Mouse (Mus musculus) liver, embryonic 15.5 days (tissue): Measurements from ENCODE around the gene Tmem116. TPM values are rescaled to one million over a fixed set of nuclear protein-coding genes. Genes with fewer than 3 reads are reported as not detected.
A peak's percentile ranks its signal among the peaks of the same experiment; 100 is the strongest.

ENCODE experiments used
- ATAC-seq: fragments of 200-750 bp; cut with Nextera tagmentation; 2 replicates; pipeline ENCODE4 v1.8.0; 2017; ENCODE audit warnings: moderate number of reproducible peaks, mild to moderate bottlenecking, moderate library complexity; ENCODE audit not compliant: insufficient read depth
- H3K27ac ChIP-seq: fragments of 300-500 bp; sonication (generic); replicated peaks from 2 replicates; pipeline ENCODE4 v1.5.1; 2015; ENCODE audit warnings: mild to moderate bottlenecking, inconsistent platforms
- H3K27me3 ChIP-seq: fragments of 300-500 bp; sonication (generic); 2 replicates; pipeline ENCODE4 v1.6.1; 2015; ENCODE audit warnings: mild to moderate bottlenecking, inconsistent platforms
- H3K36me3 ChIP-seq: fragments of 300-500 bp; sonication (generic); replicated peaks from 2 replicates; pipeline ENCODE4 v1.6.1; 2015; ENCODE audit warnings: moderate library complexity, mild to moderate bottlenecking, inconsistent platforms
- H3K4me1 ChIP-seq: fragments of 300-500 bp; sonication (generic); replicated peaks from 2 replicates; pipeline ENCODE4 v1.6.1; 2015; ENCODE audit warnings: inconsistent platforms
- H3K4me2 ChIP-seq: fragments of 300-500 bp; sonication (generic); 2 replicates; pipeline ENCODE4 v1.6.1; 2015; ENCODE audit warnings: moderate library complexity, mild to moderate bottlenecking, inconsistent platforms
- H3K4me3 ChIP-seq: fragments of 300-500 bp; sonication (generic); replicated peaks from 2 replicates; pipeline ENCODE4 v1.5.1; 2015; ENCODE audit warnings: mild to moderate bottlenecking, inconsistent platforms
- H3K9ac ChIP-seq: fragments of 300-500 bp; sonication (generic); 2 replicates; pipeline ENCODE4 v1.6.1; 2015; ENCODE audit warnings: moderate library complexity, mild to moderate bottlenecking, inconsistent platforms
- H3K9me3 ChIP-seq: fragments of 300-500 bp; sonication (generic); replicated peaks from 2 replicates; pipeline ENCODE4 v1.6.1; 2016; ENCODE audit warnings: inconsistent platforms
- WGBS: fragments of 180-500 bp; shearing (Covaris S2); methylation state at CpG from one replicate; pipeline ENCODE4 v1.1.7; 2015; ENCODE audit warnings: mixed read lengths; ENCODE audit not compliant: insufficient replicate concordance; 5-methylcytosine and 5-hydroxymethylcytosine counted together
- polyA plus RNA-seq: library from polyadenylated mRNA; unstranded; fragments of >200 nt; fragmentation: Nextera tagmentation; extraction: Ambion mirVana; gene quantifications from 2 replicates; pipeline ENCODE4 v1.2.1, GENCODE M21; 2015

Tmem116 gene
- polyA plus RNA-seq, 1 experiment from 2014 or later, result 0.81 TPM

GRCm38 (mm10) chr5:121537588-121537987 lies 85.9 kb downstream of the Tmem116 start:
- Histone ChIP-seq H3K27ac (no peak overlapping the region), H3K27me3 (no peaks in the 10 kb centered on the region), H3K9me3 (no peaks in the 10 kb centered on the region), H3K4me2 (no peak overlapping the region), H3K36me3 (peaks cover 76% of the 10 kb centered on the region), H3K4me3 (no peak overlapping the region), H3K4me1 (peaks cover 38% of the 10 kb centered on the region), H3K9ac (no peak overlapping the region)
- 83% methylated on average over 2 of the region's 2 CpGs for WGBS
- no peak for ATAC-seq

DNA sequence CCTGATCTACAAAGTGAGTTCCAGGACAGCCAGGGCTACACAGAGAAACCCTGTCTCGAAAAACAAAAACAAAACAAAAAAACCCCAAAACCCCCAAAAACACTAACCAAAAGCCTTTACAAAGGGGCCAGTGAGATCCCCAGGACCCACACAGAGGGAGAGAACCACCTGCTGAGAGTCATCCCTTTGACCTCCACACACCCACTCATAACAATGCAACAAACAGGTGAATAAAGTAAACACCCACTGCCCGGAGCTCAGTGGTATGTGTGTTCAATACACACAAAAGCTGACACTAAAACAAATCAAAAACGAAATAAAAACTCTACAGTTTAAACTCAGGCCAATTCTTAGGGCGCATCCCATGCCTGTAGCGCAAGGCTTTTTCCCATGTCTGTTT lies 88.4 kb downstream of the Tmem116 start:
- WGBS, result 81% methylated on average over 5 of the region's 5 CpGs
- H3K4me1 ChIP-seq, result peaks cover 54% of the 10 kb centered on the region
- ATAC-seq, result no peak
- H3K27me3 ChIP-seq, result no peaks in the 10 kb centered on the region
- no peaks in the 10 kb centered on the region for H3K9me3 ChIP-seq
- H3K4me2 ChIP-seq, result no peak overlapping the region
- H3K9ac ChIP-seq, result no peak overlapping the region
- H3K36me3 ChIP-seq, result peaks cover 53% of the 10 kb centered on the region
- no peak overlapping the region for H3K4me3 ChIP-seq
- no peak overlapping the region for H3K27ac ChIP-seq

DNA sequence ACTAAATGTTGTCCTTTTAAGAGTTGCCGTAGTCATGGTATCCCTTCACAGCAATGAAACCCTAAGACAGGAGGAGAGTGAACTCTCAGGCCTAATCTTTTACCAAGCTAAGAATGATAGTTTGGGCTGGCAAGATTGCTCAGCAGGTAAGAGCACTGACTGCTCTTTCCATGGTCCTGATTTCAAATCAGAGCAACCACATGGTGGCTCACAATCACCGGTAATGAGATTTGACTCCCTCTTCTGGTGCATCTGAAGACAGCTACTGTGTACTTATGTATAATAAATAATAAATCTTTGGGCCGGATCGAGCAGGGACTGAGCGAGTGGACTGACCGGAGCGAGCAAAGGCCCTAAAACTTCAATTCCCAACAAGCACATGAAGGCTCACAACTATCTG lies 89.5 kb downstream of the Tmem116 start:
- H3K27ac ChIP-seq, result no peak overlapping the region
- no peaks in the 10 kb centered on the region for H3K9me3 ChIP-seq
- H3K36me3 ChIP-seq, result peaks cover 42% of the 10 kb centered on the region
- no peak for ATAC-seq
- no peak overlapping the region for H3K9ac ChIP-seq
- no peaks in the 10 kb centered on the region for H3K27me3 ChIP-seq
- H3K4me3 ChIP-seq, result no peak overlapping the region
- peaks cover 45% of the 10 kb centered on the region for H3K4me1 ChIP-seq
- 76% methylated on average over 7 of the region's 7 CpGs for WGBS
- H3K4me2 ChIP-seq, result no peak overlapping the region

DNA sequence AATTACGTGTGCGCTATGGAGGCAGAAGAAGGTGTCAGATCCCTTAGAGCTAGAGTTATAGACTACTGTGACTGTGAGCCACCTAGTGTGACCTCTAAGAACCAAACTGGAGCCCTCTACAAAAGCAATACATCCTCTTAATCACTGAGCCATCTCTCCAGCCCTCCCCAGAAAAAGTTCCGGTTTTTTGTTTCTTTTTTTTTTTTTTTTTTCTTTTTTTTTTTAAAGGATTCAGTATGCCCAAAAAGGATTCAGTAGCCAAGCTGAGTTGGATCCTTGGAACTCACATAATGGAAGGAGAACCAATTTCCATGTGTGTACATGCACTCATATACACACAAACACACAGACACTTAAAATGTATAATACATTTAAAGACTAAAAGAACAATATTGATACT lies 91.7 kb downstream of the Tmem116 start:
- Histone ChIP-seq H3K4me2 (peak overlapping the region; percentile 77), H3K9me3 (no peaks in the 10 kb centered on the region), H3K27ac (no peak overlapping the region), H3K9ac (peak overlapping the region; percentile 10; the same call in 1 of the 2 replicates), H3K4me3 (0 out of 2 replicates have a peak overlapping the region, but pooled peaks have one; percentile 97), H3K27me3 (no peaks in the 10 kb centered on the region), H3K4me1 (peaks cover 53% of the 10 kb centered on the region), H3K36me3 (peaks cover 21% of the 10 kb centered on the region)
- ATAC-seq, result no peak
- 57% methylated on average over 3 of the region's 3 CpGs for WGBS

GRCm38 (mm10) chr5:121544910-121545792 lies 93.5 kb downstream of the Tmem116 start, which contains the start of the genes Adam1a and Gm42878:
Adam1a (minus strand) TSS chr5:121545482.
Gm42878 (minus strand) TSS chr5:121545482.
- H3K36me3 ChIP-seq, result peaks cover 4% of the 10 kb centered on the region
- under 1% methylated on average over 71 of the region's 97 CpGs for WGBS
- no peaks in the 10 kb centered on the region for H3K9me3 ChIP-seq
- H3K9ac ChIP-seq, result peak within 1 kb of the TSS; percentile 98
- peak; percentile 78 for ATAC-seq
- peak within 1 kb of the TSS; percentile 77 for H3K4me2 ChIP-seq
- peak within 1 kb of the TSS; percentile 97 for H3K4me3 ChIP-seq
- peak within 1 kb of the TSS; percentile 92 for H3K27ac ChIP-seq
- peaks cover 56% of the 10 kb centered on the region for H3K4me1 ChIP-seq
- no peaks in the 10 kb centered on the region for H3K27me3 ChIP-seq

DNA sequence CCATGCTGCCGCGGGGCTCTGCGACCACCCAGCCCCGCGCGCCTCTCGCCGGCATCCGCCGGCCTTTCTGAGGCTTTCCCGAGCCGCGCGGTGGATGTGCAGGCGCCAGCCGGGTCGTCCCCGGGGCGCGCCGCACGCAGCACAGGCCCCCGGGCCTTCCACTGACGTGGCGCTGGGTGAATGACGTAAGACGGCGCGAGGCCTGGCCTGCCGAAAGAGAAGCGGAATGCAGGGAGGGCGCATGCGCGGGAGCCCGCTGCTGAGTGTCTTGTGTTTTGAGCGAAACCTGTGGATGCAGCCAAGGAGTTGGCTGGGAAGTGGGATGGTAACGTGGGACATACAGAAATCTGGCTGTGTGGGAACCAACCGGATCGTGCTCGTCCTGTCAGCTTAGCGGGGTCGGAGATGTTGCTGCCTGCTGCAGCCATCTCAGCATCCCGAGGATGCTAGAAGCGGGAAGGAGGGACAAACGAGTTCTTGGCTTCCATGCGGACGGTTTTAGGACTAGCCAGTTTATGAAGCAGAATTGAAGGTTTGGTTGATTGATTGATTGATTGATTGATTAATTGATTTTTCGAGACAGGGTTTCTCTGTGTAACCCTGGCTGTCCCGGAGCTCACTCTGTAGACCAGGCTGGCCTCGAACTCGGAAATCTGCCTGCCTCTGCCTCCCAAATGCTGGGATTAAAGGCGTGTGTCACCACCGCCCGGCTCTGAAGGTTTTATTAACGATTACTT lies 94.3 kb downstream of the Tmem116 start, which contains the start of gene Mapkapk5:
Gene Mapkapk5 (minus strand): TSS at position 113 of the 737 bp plus-strand sequence.
- peak within 1 kb of the TSS; percentile 92 for H3K27ac ChIP-seq
- peak; percentile 92 for ATAC-seq
- H3K27me3 ChIP-seq, result no peaks in the 10 kb centered on the region
- 1% methylated on average over 55 of the region's 55 CpGs for WGBS
- peaks cover 56% of the 10 kb centered on the region for H3K4me1 ChIP-seq
- H3K9me3 ChIP-seq, result no peaks in the 10 kb centered on the region
- H3K36me3 ChIP-seq, result no peaks in the 10 kb centered on the region
- H3K4me2 ChIP-seq, result peak within 1 kb of the TSS; percentile 77
- peak within 1 kb of the TSS; percentile 97 for H3K4me3 ChIP-seq
- peak within 1 kb of the TSS; percentile 98 for H3K9ac ChIP-seq

- no peaks in the 10 kb centered on the region for H3K9me3 ChIP-seq
- peak overlapping the region; percentile 92 for H3K27ac ChIP-seq
- peaks cover 56% of the 10 kb centered on the region for H3K4me1 ChIP-seq
- H3K9ac ChIP-seq, result peak overlapping the region; percentile 98
- H3K27me3 ChIP-seq, result no peaks in the 10 kb centered on the region
- H3K4me2 ChIP-seq, result peak overlapping the region; percentile 77
- peak overlapping the region; percentile 97 for H3K4me3 ChIP-seq
- ATAC-seq, result peak; percentile 19; the same call in 1 of the 2 replicates
- 10% methylated on average over 6 of the region's 6 CpGs for WGBS
- no peaks in the 10 kb centered on the region for H3K36me3 ChIP-seq
Measured at GRCm38 (mm10) chr5:121546530-121546895, 94.8 kb downstream of the Tmem116 start.

DNA sequence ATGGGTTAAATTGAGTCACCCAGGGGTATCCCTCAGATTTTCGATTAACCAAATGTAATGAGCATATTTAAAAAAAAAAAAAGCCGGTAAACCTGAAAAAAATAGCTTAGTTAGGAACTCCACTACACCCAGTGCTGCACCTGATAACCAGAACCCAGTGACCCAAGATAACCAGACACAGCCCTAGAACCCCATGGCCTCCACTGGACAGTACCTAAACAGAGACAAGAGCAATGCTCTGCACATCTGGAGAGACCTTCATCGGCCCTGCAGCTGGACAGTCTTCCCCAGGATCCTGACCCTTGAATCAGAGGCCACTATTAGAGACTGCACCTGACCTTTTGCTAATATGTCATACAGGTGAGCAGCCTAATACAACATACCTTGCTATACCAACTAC lies 95.4 kb downstream of the Tmem116 start:
- peak overlapping the region; percentile 98; the same call in 1 of the 2 replicates for H3K9ac ChIP-seq
- peaks cover 53% of the 10 kb centered on the region for H3K4me1 ChIP-seq
- no peaks in the 10 kb centered on the region for H3K9me3 ChIP-seq
- H3K36me3 ChIP-seq, result no peaks in the 10 kb centered on the region
- 39% methylated on average over 3 of the region's 3 CpGs for WGBS
- H3K27ac ChIP-seq, result peak overlapping the region; percentile 92
- H3K4me3 ChIP-seq, result peak overlapping the region; percentile 97
- H3K27me3 ChIP-seq, result no peaks in the 10 kb centered on the region
- H3K4me2 ChIP-seq, result peak overlapping the region; percentile 77
- ATAC-seq, result 0 out of 2 replicates have a peak, but pooled peaks have one; percentile 32

DNA sequence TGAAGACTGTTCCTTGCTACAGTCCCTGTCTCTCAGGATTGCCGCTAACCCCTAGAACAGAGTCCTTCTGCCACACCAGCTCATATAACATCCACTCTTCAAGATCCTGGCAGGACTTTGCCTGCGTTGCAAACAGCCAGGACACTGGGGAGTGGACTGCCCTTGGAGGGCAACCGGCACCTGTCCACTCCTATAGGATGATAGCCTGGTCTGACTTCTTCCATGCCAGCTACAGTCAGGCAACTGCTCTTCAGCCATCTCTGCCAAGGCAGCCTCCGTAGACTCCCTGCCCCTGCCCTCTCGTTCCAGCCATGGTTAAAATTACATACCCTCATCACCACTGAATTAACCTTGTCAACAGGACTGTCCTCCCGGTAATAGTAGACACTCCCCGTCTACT lies 97.5 kb downstream of the Tmem116 start:
- H3K9ac ChIP-seq, result no peak overlapping the region
- ATAC-seq, result no peak
- whole genome bisulfite sequencing, result 74% methylated on average over 7 of the region's 7 CpGs

GRCm38 (mm10) chr5:121562436-121562835 lies 110.7 kb downstream of the Tmem116 start:
- H3K4me1 ChIP-seq, result peaks cover 14% of the 10 kb centered on the region
- no peaks in the 10 kb centered on the region; the same call in 1 of the 2 replicates for H3K27me3 ChIP-seq
- H3K27ac ChIP-seq, result no peak overlapping the region
- H3K9me3 ChIP-seq, result no peaks in the 10 kb centered on the region
- H3K36me3 ChIP-seq, result peaks cover 8% of the 10 kb centered on the region
- ATAC-seq, result no peak
- H3K4me3 ChIP-seq, result no peak overlapping the region
- H3K4me2 ChIP-seq, result no peak overlapping the region
- no peak overlapping the region for H3K9ac ChIP-seq
- WGBS, result 65% methylated on average over 3 of the region's 3 CpGs

More for the DNA sequence above, 97.5 kb downstream of the Tmem116 start:
- Histone ChIP-seq H3K36me3 (no peaks in the 10 kb centered on the region), H3K4me3 (no peak overlapping the region), H3K9me3 (no peaks in the 10 kb centered on the region), H3K4me1 (peaks cover 39% of the 10 kb centered on the region), H3K27me3 (no peaks in the 10 kb centered on the region), H3K27ac (no peak overlapping the region), H3K4me2 (no peak overlapping the region)

DNA sequence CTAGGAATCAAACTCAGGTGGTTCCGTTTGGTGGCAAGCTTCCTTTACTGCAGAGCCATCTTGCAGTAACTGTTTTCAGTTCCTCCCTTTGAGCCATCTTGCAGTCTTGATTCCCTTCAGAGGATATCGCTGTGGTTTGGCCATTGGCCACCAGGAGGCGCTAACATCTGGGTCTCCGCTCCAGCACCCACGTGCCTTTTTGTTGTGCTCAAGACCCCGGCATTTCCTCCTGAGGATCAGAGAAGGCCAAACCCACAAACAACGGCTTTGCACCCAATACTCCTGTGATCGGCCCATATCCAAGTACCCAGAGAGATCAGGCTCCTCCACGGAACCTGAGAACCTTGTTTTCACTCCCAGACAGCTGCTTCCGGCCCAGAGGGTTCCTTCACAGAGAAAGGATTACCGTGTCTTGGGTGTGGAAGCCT lies 112.8 kb downstream of the Tmem116 start:
- Histone ChIP-seq H3K9ac (no peak overlapping the region), H3K4me1 (peaks cover 14% of the 10 kb centered on the region), H3K27me3 (no peaks in the 10 kb centered on the region), H3K4me2 (peak overlapping the region; percentile 61), H3K4me3 (peak overlapping the region; percentile 25; the same call in 1 of the 2 replicates), H3K36me3 (peaks cover 23% of the 10 kb centered on the region), H3K27ac (no peak overlapping the region), H3K9me3 (no peaks in the 10 kb centered on the region)
- ATAC-seq, result no peak
- 7% methylated on average over 11 of the region's 11 CpGs for WGBS
